Comparison of ENCODE assay signal across 24 mouse cellular contexts in genomic region chr19:27243527-27243926, GRCm38 (mm10). TPM values are rescaled to one million over a fixed set of nuclear protein-coding genes. Genes with fewer than 3 reads are reported as not detected.
DNase-seq lines count a peak whose midpoint lies in the region; ATAC-seq and TF ChIP-seq lines count a peak whose summit lies in the region.
"Had no signal": no experiment of that assay in that cellular context is flagged by ENCODE, and none has a peak within 500 bp of the region (broad histone marks: within the 10 kb centered on the region; RNA-seq: fewer than 3 reads in every experiment).

No protein-coding gene starts in this region.

- TF ChIP-seq EP300 in heart, postnatal 0 days (IDR thresholded peaks at IDR 0.05; ENCODE audit: low read depth), result no peak

- H3K4me2 ChIP-seq in heart, embryonic 14.5 days (ENCODE audit: low read length), result no peak overlapping the region
- no peak overlapping the region for H3K4me2 ChIP-seq in heart, postnatal 0 days (ENCODE audit: low read depth, low read length)
- H3K4me2 ChIP-seq: forebrain, embryonic 13.5 days; hindbrain, embryonic 14.5 days had no signal

- no peaks in the 10 kb centered on the region for H3K9me3 ChIP-seq in heart, embryonic 14.5 days (ENCODE audit: control insufficient read depth, low read length)
- H3K9me3 ChIP-seq in heart, postnatal 0 days (replicated peaks; ENCODE audit: control insufficient read depth, low read length), result no peaks in the 10 kb centered on the region
- H3K9me3 ChIP-seq: forebrain, embryonic 10.5 days; forebrain, embryonic 13.5 days had no signal

- peak overlapping the region; percentile 72 to 77 for H3K27ac ChIP-seq in heart, embryonic 14.5 days (replicated peaks in 1 of 2; ENCODE audit: control insufficient read depth in 1 of 2, insufficient read depth in 1 of 2, low read depth in 2 of 2, low read length in 2 of 2)
- peak overlapping the region; percentile 53 for H3K27ac ChIP-seq in heart, postnatal 0 days (ENCODE audit: low read depth)
- H3K27ac ChIP-seq: forebrain, embryonic 10.5 days; forebrain, embryonic 13.5 days; hindbrain, embryonic 14.5 days; hindbrain, postnatal 0 days had no signal

- 0 out of 2 replicates have a peak, but pooled peaks have one; percentile 50 for ATAC-seq in heart, embryonic 14.5 days (ENCODE audit: insufficient number of reproducible peaks, insufficient read depth, low FRiP score, low read depth)
- peak; percentile 75 for ATAC-seq in heart, postnatal 0 days (ENCODE audit: insufficient read depth, low read depth)
- ATAC-seq: activated CD4-positive, CD25-positive, alpha-beta regulatory T cell, adult 4 months; forebrain, embryonic 13.5 days; forebrain, embryonic 16.5 days; hindbrain, postnatal 0 days; inflammation-experienced regulatory T-cells, adult 6 months; intestine, embryonic 16.5 days had no signal

- 31% methylated on average over 4 of the region's 4 CpGs for WGBS in heart, embryonic 14.5 days
- WGBS in heart, postnatal 0 days, result 28% methylated on average over 4 of the region's 4 CpGs

- peak; percentile 20 for DNase-seq in adrenal gland, postnatal 14 days
- DNase-seq in adrenal gland, postnatal 4 days (ENCODE audit: low spot score in 2 of 2), result no peak
- DNase-seq in heart, adult 18-20 months, result no peak
- DNase-seq in heart, postnatal 0 days (ENCODE audit: low spot score), result peak; percentile 55
- DNase-seq in heart, postnatal 25 days (ENCODE audit: low spot score), result no peak
- peak; percentile 36 for DNase-seq in kidney, postnatal 10 days
- DNase-seq in kidney, adult 8-10 months, result no peak
- DNase-seq: adrenal gland, adult 8-10 months; adrenal gland, postnatal 36 days; cerebellum, adult 11 months; cerebellum, adult 2 months; cerebellum, adult 9-11 months; gastrocnemius, postnatal 10 days; gastrocnemius, postnatal 36 days; kidney, adult 18-20 months had no signal

- H3K4me3 ChIP-seq in heart, embryonic 14.5 days (ENCODE audit: control insufficient read depth in 1 of 2, insufficient read depth in 1 of 2, low read depth in 1 of 2, low read length in 2 of 2), result no peak overlapping the region
- H3K4me3 ChIP-seq in heart, postnatal 0 days (ENCODE audit: low read depth, low read length), result no peak overlapping the region
- H3K4me3 ChIP-seq: forebrain, embryonic 10.5 days; forebrain, embryonic 13.5 days had no signal

- H3K4me1 ChIP-seq in heart, embryonic 14.5 days (ENCODE audit: control insufficient read depth in 2 of 2, insufficient read depth in 2 of 2, low read length in 2 of 2), result no peaks in the 10 kb centered on the region
- peaks cover 7% of the 10 kb centered on the region for H3K4me1 ChIP-seq in heart, postnatal 0 days (ENCODE audit: control insufficient read depth, insufficient read depth)
- H3K4me1 ChIP-seq: forebrain, embryonic 10.5 days; forebrain, embryonic 13.5 days had no signal

- no peak overlapping the region for H3K9ac ChIP-seq in heart, embryonic 14.5 days (ENCODE audit: low read length)
- H3K9ac ChIP-seq in heart, postnatal 0 days (replicated peaks; ENCODE audit: low read depth, low read length), result no peak overlapping the region
- H3K9ac ChIP-seq: forebrain, embryonic 13.5 days; hindbrain, embryonic 14.5 days had no signal

- TF ChIP-seq CTCF in heart, postnatal 0 days (IDR thresholded peaks at IDR 0.05; ENCODE audit: low read depth), result no peak

- no peaks in the 10 kb centered on the region for H3K27me3 ChIP-seq in heart, embryonic 14.5 days (ENCODE audit: control insufficient read depth, insufficient read depth, low read length)
- H3K27me3 ChIP-seq in heart, postnatal 0 days (ENCODE audit: control insufficient read depth, insufficient read depth, low read length), result no peaks in the 10 kb centered on the region
- H3K27me3 ChIP-seq: forebrain, embryonic 13.5 days had no signal

- intact Hi-C loops in heart, postnatal 25 days (cut with DNase I), result no loop called here

- peaks cover 78% of the 10 kb centered on the region for H3K36me3 ChIP-seq in heart, embryonic 14.5 days (ENCODE audit: control insufficient read depth, insufficient read depth, low read length)
- H3K36me3 ChIP-seq in heart, postnatal 0 days (replicated peaks; ENCODE audit: control insufficient read depth, insufficient read depth, low read length), result peaks cover 75% of the 10 kb centered on the region

RNA-seq across cellular contexts. Expression of gene Vldlr, which starts 27.2 kb away (rescaled TPM):
- total RNA-seq in adrenal gland, postnatal 14 days (2021), result 46.5 and 53.1 TPM in 2 replicates
- 10 to 100 TPM; 30.7 to 32.0 TPM for total RNA-seq in adrenal gland, postnatal 4 days (2021)
- polyA plus RNA-seq in heart, embryonic 14.5 days (2014; fragmentation: Nextera tagmentation; extraction: Ambion mirVana), result 31.5 and 32.5 TPM in 2 replicates
- total RNA-seq in heart, adult 18-20 months (2021), result 100 to 1,000 TPM; 240 to 245 TPM
- total RNA-seq in heart, postnatal 0 days (2014; rRNA removed; ENCODE audit: low replicate concordance), result 104 and 107 TPM in 2 replicates
- polyA plus RNA-seq in heart, postnatal 0 days (2015; fragmentation: Nextera tagmentation; extraction: Ambion mirVana), result 38.6 and 40.0 TPM in 2 replicates
- total RNA-seq in heart, postnatal 25 days (2021), result 100 to 1,000 TPM; 189 to 191 TPM
- polyA plus RNA-seq: activated CD4-positive, CD25-positive, alpha-beta regulatory T cell, adult 4 months had no signal

Comparison
In these comparisons a context has a peak if more than half of its experiments do, and no peak if none do; other contexts are left out.
1. DNase-seq: peak in adrenal gland, postnatal 14 days (single experiment), heart, postnatal 0 days (single experiment) and kidney, postnatal 10 days (single experiment); none in adrenal gland, postnatal 4 days (0 of 2), heart, adult 18-20 months (0 of 2), heart, postnatal 25 days (single experiment) and kidney, adult 8-10 months (0 of 2).